Mouse (Mus musculus) brain, embryonic 14.5 days (tissue): ENCODE results near the gene Tnpo2.

Experiments used
- CTCF ChIP-seq: fragments of 200-500 bp; IDR thresholded peaks from 2 replicates; pipeline ENCODE4 v1.5.1; 2012; ENCODE audit warnings: inconsistent platforms, mild to moderate bottlenecking, moderate library complexity, borderline replicate concordance; ENCODE audit not compliant: insufficient read depth, insufficient read length; ENCODE audit errors: extremely low read depth
- POLR2A ChIP-seq: fragments of 200-500 bp; IDR thresholded peaks from 2 replicates; pipeline ENCODE4 v1.6.1; 2012; ENCODE audit warnings: mild to moderate bottlenecking, inconsistent platforms, borderline replicate concordance; ENCODE audit not compliant: poor library complexity, insufficient read depth, insufficient read length, severe bottlenecking; ENCODE audit errors: extremely low read depth

DNA sequence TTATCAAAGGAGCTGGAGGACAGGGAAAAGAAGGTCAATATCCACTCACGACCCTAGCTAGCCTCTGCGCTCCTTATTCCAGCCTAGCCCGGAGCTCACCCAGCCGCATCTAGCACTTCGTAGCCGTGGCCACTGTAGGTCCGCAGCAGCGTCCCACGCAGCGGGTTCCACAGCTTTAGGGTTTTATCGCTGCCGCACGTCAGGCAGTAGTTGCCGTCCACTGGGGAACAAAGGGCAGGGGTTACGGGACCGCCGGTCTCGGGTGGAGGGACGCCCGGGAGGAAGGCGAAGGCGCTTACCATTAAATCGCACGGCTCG, 43.5 kb downstream of the Tnpo2 start:
- TF ChIP-seq CTCF (no peak), POLR2A (no peak)
